Mouse (Mus musculus) heart, postnatal 0 days (tissue): ENCODE results near the gene Ugt1a10.

Experiments
- CTCF ChIP-seq: IDR thresholded peaks from 2 replicates; pipeline ENCODE4 v1.5.1; 2016; ENCODE audit warnings: antibody characterized with exemption, control low read depth, low read depth
- EP300 ChIP-seq: IDR thresholded peaks from 2 replicates; pipeline ENCODE4 v1.6.1; 2016; ENCODE audit warnings: antibody characterized with exemption, low read depth

DNA sequence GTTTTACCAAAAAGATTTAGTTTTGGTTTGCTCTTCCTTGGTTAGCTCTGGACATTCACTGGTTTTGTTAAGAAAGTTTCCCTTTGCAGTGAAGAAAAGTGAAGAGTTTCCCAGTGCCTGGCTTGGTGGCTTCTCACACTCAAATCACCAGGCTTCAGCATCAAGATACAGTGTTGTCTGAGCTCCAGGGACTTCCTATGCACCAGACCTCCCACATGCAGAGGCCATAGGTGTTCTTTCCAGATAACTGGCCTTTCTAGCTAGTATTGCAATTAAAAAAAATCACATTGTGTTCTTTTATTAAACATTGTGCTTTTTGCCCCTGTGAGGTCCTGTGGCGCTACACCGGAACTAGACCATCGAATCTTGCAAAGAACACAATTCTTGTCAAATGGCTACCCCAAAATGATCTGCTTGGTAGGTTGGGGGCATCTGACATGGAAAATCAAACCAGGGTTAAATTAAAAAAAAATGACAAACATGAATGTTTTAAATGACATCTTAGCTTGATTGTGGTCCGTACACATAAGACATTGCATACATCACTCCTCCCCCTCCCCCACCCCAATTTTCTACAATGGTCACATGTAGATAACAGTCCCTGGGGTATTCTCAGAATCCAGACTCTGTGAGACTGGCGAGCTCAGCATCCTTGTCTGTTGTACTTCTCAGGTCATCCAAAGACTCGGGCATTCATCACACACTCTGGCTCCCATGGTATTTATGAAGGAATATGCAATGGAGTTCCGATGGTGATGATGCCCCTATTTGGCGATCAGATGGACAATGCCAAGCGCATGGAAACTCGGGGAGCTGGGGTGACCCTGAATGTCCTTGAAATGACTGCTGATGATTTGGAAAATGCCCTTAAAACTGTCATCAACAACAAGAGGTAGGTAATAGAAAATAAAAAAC is 160.5 kb downstream of the Ugt1a10 start:
- TF ChIP-seq CTCF: no peak
- no peak for TF ChIP-seq EP300
